Mouse (Mus musculus) embryonic fibroblast, embryonic 13.5 days (primary cell): ENCODE measurements around the gene Pmpca.

Source experiments
- CTCF ChIP-seq: IDR thresholded peaks from 2 replicates; pipeline ENCODE4 v1.5.1; 2011; ENCODE audit warnings: mild to moderate bottlenecking, control low read depth, low read length, moderate library complexity, borderline replicate concordance; ENCODE audit not compliant: insufficient read depth
- POLR2A ChIP-seq: IDR thresholded peaks from 2 replicates; pipeline ENCODE4 v1.6.1; 2011; ENCODE audit warnings: low read depth, mild to moderate bottlenecking, control low read depth, low read length, moderate library complexity

DNA sequence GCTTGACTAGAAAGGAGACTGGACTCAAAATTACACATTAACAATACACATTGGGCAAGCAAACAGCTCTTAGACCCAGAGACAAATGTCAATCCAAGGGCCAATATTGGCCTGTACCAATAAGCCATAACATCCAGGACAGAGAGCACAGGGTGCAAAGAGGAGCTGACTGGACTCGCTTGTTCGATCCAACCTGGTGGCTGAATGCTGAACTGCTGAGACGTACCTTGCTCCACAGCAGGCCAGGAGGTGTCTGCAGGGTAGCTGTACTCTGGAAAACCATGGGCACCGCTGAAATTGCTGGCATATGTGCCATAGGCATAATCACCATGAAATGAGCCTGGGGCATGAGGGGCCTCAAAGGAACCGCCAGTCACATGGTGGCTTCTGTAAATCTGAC is 40.7 kb downstream of the Pmpca start:
- no peak for TF ChIP-seq CTCF
- TF ChIP-seq POLR2A: no peak
